Mouse (Mus musculus) embryo, embryonic 9.5 days (tissue): ENCODE data around the gene Slc2a10.
A peak's percentile ranks its signal among the peaks of the same experiment; 100 is the strongest.
"Not testable (repeated sequence)": the region's sequence is repeated elsewhere in the genome, so short reads cannot be mapped to it uniquely, and the experiment has no call there.

Experiments used
- DNase-seq: peaks from one replicate; pipeline ENCODE4 v3.0.0-alpha.2; 2017; ENCODE audit errors: extremely low spot score

Slc2a10 gene

DNA sequence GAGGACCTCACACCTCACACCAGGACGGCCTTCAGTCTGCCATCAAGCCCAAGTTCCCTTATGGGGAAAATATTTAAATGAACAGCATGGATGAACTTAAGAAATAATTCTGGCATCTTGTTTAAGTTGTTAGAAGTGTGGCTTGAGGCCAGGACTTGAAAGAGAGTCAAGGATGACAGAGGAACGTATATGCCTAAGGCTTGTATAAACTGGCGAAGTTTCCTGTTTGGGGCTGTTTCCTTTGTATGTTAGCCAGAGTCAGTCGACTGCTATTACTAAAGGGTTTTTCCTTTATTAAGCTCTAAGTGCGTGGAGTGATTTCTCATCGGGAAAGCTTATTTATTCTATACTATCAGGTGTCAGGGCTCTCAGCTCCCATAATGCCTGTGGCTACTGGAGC, 4.8 kb upstream of the Slc2a10 start:
- DNase-seq, result no peak

DNA sequence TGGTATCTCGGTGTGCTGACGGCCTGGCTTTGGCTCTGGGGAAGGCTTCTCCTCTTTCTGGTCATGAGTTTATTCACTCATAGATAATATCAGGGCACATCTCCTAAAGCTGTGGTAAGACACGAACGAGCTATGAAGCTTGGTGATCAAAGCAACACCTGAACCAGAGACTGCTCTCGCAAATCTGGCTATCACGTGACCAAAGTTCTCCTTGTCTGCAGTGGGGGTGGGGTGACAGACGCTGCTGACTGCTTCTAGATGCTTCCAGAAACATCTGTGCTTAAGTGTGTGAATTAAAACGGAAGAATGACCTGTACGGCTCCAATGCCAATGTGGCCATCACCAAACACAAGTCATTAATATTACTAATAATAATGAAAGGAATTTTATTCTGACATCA, 6.1 kb downstream of the Slc2a10 start:
- DNase-seq, result no peak

DNA sequence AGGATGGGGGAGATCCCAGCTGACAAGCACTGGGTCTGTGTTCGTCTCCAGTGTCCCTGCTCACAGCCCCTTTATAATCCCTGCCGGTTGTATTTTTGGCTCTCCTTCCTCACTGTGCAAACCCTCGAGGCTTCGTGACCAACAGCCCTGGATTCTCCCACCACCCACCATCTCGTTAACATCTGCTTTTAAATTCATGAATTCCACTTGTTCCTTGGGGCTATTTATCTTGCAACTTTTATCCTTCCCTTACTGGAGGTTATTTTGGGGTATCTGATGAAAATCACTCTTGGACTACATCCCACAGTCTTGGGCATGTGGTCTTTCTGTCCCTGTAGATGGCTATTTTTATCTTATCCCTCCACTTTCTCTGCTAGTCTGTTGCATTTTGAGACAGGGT, 6.9 kb downstream of the Slc2a10 start:
- DNase-seq, result no peak

DNA sequence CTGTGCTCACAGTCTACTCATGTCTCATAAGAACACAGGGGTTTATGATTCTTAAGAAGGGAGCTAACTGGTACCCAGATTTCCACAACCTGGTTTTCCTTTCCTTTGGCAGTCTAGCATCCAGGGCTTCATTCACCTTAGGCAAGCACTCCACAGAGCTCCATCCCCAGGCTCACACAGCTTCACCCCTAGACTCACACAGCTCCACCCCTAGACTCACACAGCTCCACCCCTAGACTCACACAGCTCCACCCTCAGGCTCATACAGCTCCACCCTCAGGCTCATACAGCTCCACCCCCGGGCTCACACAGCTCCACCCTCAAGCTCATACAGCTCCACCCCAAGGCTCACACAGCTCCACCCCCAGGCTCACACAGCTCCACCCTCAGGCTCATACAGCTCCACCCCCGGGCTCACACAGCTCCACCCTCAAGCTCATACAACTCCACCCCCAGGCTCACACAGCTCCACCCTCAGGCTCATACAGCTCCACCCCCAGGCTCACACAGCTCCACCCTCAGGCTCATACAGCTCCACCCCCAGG, 7.4 kb downstream of the Slc2a10 start:
- not testable (repeated sequence) for DNase-seq

DNA sequence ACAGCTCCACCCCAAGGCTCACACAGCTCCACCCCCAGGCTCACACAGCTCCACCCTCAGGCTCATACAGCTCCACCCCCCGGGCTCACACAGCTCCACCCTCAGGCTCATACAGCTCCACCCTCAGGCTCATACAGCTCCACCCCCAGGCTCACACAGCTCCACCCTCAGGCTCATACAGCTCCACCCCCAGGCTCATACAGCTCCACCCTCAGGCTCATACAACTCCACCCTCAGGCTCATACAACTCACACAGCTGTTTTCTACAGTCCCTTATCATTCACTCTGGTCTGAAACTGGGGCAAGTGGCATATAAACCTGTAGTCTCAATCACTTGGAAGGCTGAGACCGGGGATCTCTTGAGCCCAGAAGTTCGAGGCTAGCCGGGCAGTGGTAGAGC, 7.9 kb downstream of the Slc2a10 start:
- DNase-seq, result not testable (repeated sequence)

DNA sequence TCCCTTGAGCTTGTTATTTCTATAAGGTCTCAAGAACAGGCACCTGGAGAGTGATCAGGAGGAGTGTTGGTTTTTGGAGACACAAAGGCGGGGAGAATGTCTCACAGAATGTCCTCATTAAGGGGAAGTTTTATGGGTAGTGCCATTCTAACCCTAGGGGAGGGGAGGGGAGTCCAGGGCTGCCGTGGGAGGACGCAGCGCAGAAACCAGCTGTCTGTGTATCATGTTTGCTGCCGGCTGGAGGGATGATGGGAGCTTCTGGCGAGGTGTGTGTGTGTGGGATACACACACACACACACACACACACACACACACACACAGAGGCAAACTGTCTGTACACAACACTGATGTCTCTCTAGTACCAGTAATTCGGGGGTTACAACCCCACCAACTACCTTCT, 8.8 kb downstream of the Slc2a10 start:
- no peak for DNase-seq

DNA sequence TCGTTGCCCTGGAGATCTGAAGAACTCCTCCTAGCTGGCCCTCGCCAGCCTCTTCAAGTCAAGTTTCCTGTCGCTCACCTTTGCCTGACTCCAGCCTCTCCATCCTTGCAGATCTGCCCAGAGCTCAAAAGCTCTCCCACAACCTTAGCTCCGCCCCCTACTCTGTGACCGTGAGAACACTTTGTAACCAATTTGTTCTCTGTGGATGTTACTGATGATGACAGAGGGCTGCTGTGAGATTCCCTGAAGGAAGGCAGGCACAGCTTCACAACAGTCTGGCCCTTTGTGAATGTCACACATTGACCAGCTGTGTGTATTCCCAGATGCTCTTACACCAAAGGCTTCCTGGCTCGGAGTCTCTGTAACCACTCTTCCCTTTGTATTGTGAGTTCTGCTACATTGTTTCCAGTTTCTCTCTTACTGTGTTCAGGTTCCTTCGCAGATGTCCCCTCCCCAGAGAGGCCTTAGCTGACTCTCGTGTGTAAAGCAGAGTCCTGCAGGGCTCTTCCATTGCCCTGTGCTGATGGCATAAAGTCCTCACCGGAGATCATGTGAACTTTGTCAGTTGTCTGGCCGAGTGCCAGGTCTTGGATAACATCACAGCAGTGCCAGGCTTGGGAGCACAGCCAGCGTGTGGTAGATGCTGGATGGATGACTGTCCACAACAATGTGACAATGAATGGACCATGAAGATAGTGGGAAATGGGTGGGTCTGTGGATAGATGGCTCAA, 9.4 kb downstream of the Slc2a10 start:
- peak; percentile 15 for DNase-seq

DNA sequence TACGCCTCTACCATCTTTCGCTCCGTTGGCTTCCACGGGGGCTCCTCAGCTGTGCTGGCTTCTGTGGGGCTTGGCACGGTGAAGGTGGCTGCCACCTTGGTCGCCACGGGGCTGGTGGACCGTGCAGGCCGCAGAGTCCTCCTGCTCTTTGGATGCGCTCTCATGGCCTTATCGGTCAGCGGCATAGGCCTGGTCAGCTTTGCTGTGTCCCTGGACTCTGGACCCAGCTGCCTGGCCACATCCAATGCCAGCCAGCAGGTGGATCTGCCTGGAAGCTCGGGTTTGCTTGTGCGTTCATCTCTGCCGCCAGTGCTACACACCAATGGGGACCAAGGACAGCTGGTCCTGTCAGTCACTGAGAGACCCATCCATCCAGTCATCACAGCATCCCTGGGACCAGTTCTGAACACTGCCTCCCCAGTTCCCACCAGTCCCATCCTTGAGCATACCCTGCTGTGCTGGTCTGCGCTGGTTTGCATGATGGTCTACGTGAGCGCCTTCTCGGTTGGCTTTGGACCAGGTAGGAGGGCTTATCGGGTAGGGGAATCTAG, 11.7 kb downstream of the Slc2a10 start:
- DNase-seq, result no peak

DNA sequence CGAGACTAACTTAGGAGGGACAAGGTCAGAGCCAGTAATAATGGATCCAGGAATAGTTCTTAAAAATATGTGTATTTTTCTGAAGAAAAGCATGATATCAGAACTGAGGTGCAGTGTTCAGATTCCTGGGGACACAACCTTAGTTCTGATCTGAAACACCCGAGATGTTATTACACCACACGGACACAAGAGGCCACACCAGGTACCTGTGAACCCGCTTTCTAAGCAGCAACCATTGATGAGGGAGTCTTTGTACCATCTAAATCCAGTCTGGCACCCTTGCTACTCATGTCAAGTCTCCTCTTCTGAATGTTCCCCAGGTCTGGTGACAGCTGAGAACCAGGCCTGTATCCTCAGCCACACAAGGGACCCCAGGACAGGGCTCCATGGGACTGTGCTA, 22.0 kb downstream of the Slc2a10 start:
- DNase-seq, result no peak

DNA sequence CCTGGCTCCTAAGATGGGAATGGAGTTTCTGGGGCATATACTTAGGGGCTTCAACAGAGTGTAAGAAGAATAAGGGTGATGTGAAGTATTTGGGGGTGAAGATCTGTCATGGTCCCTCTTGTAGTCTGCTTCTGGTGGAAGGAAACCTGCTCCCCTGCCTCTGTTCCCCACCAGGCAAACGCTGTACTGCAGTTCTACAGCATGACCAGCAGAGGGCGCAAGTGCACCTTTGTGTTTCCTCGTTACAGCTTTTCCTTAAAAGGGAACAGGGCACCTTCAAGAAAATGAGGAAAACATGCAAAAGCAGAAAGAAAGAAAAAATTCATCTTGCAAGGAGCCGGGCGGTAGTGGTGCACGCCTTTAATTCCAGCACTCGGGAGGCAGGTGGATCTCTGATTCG, 25.5 kb downstream of the Slc2a10 start:
- peak; percentile 61 for DNase-seq

DNA sequence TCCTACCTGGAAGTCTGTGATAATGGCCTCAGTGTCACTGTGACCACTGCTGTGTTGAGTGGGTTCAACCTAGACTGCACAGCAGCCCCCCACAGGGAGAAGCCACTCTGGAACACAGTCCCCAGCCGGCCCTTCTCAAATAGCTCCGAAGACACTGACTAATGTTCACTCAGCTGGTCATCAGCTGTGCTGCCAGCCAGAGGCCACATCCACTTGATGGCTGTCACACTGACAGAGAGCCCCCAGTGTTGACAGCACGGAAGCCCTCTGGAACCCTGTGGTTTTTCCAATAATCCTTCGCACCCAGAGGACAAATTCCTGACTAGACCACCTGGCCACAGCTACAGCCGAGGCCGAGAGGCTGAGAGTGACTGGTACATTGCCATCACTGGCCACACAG, 30.2 kb downstream of the Slc2a10 start:
- DNase-seq, result no peak

DNA sequence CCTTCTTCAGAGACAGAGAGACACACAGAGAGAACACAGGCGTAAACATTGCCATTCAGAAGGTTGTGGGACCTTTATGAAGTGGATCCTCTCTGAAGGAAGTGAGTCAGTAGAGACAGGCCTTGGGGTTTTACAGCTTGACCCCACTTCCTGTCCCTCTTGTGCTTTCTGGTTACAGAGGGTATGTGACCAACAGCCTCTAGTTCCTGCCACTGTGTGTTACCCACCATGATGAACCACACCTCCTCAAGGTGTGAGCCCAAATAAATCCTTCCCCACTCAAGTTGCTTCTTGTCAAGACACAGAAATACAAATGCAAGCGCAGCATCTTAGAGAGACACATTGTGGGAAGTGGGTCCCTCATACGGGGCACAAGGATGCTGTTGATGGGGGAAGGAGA, 37.4 kb downstream of the Slc2a10 start:
- no peak for DNase-seq

DNA sequence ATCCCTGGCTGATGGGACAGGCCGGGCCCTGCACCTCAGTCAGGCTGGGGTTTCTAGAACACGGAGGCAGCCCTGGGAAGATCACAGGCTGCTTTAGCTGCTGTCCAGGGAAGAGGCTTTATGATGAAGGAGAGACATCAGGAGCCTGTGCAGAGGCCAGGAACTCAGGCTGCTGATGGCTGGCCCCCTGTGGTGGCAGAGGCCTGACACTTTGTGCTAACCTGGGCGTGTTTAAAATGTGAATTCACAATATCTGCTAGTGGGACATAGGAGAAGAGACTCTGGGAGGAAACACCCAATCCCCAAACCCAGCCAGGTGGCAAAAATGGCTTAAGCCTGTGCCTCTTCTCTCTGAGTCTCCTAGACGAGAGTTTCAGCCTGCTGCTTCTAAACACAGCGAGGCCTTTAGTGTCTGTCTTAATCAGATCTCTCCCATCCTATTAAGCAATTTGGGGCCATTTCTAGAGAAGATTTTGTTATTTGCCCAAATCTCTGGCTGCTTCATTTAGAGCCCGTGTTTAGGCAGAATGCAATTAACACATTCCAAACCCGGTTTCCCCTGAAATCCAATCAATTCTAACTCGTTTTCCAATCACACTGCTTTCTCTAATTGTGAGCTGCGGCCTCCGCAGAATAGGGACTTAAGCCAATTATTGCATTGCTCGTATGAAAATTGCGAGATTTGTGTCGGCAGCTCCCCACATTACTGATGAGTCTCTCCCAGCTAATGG, 39.5 kb downstream of the Slc2a10 start:
- no peak for DNase-seq

DNA sequence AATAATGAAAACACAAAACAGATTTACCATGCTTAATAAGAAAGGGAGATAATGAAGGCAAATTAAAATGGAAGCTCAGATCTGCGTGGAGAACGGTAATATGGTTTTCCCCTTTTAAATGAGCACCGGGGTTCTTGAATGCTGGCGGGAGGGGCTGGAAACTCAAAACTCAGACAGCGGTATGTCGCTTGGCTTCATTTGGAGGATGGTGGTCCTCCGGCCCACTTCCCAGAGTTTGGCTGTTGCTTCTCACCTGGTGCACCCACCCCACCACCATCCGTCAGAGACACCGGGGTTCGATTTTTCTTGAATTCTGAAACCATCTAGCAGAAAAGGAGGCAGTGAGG, 40.1 kb downstream of the Slc2a10 start:
- no peak for DNase-seq

DNA sequence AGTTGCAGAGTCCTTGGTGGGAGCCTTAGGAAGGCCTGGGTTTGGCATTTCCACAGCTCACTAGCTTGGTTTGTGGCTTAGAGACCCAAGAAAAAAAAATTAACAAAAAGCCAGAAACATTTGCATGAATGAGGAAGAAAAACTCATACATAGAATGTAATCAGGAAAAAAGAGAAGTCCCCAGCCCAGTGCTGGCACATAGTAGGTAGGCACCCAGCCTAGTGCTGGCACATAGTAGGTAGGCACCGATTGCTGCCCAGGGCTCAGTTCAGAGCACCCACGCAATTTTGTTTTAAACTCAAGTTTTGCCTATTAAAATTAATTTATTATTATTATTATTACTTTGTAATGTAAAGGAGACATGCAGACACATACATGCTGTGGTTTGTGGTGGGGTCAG, 42.1 kb downstream of the Slc2a10 start:
- DNase-seq, result no peak

DNA sequence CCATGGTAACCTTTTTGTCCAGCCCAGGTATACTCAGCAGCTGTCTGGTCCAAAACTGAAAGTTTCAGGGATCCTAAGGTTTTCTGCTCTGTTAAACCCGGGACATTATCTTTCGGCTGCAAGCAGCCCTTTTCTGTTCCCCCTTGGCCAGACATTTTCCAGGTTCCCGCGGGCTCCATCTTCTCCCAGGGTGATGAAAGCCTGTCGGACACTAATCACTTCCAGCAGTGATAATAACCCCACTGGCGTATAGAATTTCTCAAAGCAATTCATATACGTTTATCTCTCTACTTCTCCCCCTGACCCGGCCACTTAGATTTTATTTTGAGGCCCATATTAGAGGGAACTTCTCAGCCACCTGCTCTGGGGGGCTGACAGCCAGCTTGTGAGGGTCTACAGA, 42.8 kb downstream of the Slc2a10 start:
- DNase-seq, result no peak

DNA sequence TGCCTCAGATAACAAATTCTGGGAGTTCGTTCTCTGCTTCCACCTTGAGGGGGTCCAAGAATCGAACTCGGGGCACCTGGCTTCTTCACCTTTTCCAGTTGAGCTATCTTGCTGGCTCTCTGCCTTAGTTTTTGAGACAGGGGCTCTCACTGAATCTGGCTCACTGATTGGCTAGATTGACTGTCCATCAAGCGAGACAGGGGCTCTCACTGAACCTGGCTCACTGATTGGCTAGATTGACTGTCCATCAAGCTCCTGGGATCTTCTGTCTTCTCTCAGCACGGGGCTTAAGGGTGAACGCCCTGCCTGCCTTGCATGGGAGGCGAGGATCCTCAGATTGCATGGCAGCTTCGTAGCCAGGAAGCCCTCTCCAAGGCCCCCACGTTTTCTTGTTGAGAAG, 43.8 kb downstream of the Slc2a10 start:
- DNase-seq, result peak; percentile 68

DNA sequence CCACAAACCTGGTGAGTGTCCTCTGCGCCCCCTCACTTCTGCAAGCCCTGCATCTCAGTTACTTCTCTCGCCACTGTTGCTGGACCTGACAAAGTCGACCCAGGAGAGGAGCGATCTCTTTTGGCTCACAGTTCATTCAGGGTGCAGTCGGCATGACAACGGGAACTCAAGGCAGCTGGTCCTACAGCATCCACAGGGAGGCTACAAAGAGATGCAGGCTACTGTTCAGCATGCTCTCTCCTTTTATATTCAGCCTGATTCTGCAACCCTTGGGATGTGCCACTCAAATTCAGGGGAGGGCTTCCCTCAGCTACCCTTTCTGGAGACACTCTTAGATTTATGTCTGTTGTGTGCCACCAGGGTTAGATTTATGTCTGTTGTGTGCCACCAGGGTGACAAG, 45.0 kb downstream of the Slc2a10 start:
- DNase-seq, result no peak

DNA sequence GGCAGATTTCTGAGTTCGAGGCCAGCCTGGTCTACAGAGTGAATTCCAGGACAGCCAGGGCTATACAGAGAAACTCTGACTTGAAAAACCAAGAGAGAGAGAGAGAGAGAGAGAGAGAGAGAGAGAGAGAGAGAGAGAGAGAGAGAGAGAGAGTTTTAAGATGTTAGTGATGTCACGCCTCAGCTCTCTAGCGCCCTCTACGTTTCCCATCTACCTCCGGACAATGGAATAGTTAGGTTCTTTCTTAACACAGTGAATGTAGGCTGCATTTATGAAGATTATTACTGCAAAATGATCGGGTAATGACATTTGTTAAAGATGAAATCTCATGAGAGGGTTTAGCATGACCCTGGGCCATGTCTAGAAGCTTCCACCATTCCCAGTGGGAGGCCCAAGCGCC, 46.8 kb downstream of the Slc2a10 start:
- DNase-seq, result not testable (repeated sequence)

DNA sequence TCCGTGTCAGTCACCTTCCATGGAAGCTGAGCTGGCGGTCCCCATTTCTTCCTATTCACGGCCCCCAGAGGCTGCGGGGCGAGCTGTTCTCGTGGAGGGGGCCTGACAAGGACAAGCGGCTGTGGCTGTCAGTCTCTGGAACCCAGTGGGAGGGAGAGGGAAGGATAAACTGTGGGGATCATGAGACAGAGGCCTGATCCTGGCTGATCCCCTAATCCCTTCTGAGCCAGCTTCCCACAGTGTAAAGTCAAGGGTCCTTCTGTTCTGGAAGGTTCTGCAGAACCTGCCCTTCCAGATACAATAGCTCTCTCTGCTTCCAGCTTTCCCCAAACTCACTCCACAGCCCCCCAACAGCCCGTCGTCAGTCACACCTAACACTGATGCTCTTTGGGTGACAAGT, 50.5 kb downstream of the Slc2a10 start:
- DNase-seq, result no peak

DNA sequence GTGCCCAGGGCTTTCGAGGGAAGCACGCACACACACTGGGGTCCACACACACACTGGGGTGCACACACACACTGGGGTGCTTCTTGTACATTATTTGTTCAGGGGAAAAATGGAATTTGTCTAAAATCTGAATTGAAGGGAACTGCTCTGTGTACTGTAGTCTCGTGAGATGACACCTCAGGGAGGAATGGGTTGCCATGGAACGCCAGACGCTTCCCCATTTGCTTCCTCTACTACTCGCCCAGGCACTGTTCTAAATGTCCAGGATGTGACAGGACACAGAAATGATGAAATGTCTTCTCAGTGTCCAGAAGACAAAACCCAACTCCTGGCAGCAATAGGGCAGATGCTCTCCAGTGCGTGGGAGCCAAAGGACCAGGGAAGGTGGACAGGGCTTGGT, 53.7 kb downstream of the Slc2a10 start:
- DNase-seq, result no peak

DNA sequence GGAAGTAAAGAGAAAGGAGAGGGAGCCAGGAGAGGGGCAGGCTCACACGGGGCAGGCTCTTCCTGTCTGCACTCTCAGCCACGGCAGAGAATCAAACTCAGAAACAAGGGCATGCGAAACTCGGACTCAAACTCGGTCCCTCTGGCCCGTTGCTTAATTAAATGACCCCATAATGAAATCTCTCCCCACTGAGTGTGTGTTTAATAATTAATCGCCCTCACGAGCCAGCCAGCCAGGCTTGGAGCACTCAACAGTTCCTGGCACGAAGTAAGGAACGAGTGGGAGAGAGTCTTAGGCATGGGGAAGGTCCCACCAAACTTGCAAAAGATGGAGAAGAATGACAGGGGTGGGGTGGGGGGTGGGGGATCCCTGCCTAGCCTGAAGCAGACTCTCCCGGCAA, 55.3 kb downstream of the Slc2a10 start:
- DNase-seq, result no peak
